Mouse (Mus musculus): ENCODE results near the gene Ankfn1. TPM values are rescaled to one million over a fixed set of nuclear protein-coding genes. Genes with fewer than 3 reads are reported as not detected.
A peak's percentile ranks its signal among the peaks of the same experiment; 100 is the strongest.

Ankfn1 gene
- polyA plus RNA-seq, 1 experiment from 2014 or later, result 0.52 TPM

GRCm38 (mm10) chr11:89388851-89389250 lies 388.6 kb downstream of the Ankfn1 start:
- no peak overlapping the region for H3K4me3 ChIP-seq
- no peak overlapping the region for H3K27ac ChIP-seq
- no peaks in the 10 kb centered on the region for H3K36me3 ChIP-seq
- 72% methylated on average over 2 of the region's 2 CpGs for WGBS
- no peak overlapping the region for H3K4me2 ChIP-seq (replicated peaks)
- H3K4me1 ChIP-seq, result peaks cover 3% of the 10 kb centered on the region
- H3K9ac ChIP-seq, result no peak overlapping the region
- no peak for ATAC-seq (ENCODE audit: low FRiP score, low read depth)
- no peaks in the 10 kb centered on the region for H3K27me3 ChIP-seq
- H3K9me3 ChIP-seq, result no peaks in the 10 kb centered on the region

GRCm38 (mm10) chr11:89382634-89383009 lies 394.8 kb downstream of the Ankfn1 start:
- H3K4me2 ChIP-seq (replicated peaks), result peak overlapping the region; percentile 10
- peaks cover 26% of the 10 kb centered on the region for H3K4me1 ChIP-seq
- H3K27ac ChIP-seq, result peak overlapping the region; percentile 85
- 36% methylated on average over 2 of the region's 2 CpGs for WGBS
- no peak overlapping the region for H3K9ac ChIP-seq
- H3K27me3 ChIP-seq, result no peaks in the 10 kb centered on the region
- peak; percentile 57 for ATAC-seq (ENCODE audit: low FRiP score, low read depth)
- H3K4me3 ChIP-seq, result no peak overlapping the region
- H3K9me3 ChIP-seq, result no peaks in the 10 kb centered on the region
- no peaks in the 10 kb centered on the region for H3K36me3 ChIP-seq

- no peak overlapping the region for H3K4me3 ChIP-seq
Measured at GRCm38 (mm10) chr11:89381782-89382633, 395.4 kb downstream of the Ankfn1 start.

GRCm38 (mm10) chr11:89370941-89371340 lies 406.5 kb downstream of the Ankfn1 start:
- Histone ChIP-seq H3K36me3 (no peaks in the 10 kb centered on the region), H3K9me3 (no peaks in the 10 kb centered on the region), H3K27me3 (peaks cover 12% of the 10 kb centered on the region), H3K9ac (no peak overlapping the region), H3K4me2 (replicated peaks) (no peak overlapping the region), H3K4me3 (no peak overlapping the region), H3K4me1 (peaks cover 34% of the 10 kb centered on the region), H3K27ac (no peak overlapping the region)
- no peak for ATAC-seq (ENCODE audit: low FRiP score, low read depth)
- 57% methylated on average over 14 of the region's 14 CpGs for WGBS

More at GRCm38 (mm10) chr11:89381782-89382633, 395.4 kb downstream of the Ankfn1 start:
- peak overlapping the region; percentile 85 for H3K27ac ChIP-seq
- peak; percentile 83 for ATAC-seq (ENCODE audit: low FRiP score, low read depth)
- peak overlapping the region; percentile 10 for H3K4me2 ChIP-seq (replicated peaks)
- peaks cover 26% of the 10 kb centered on the region for H3K4me1 ChIP-seq
- no peaks in the 10 kb centered on the region for H3K36me3 ChIP-seq
- no peaks in the 10 kb centered on the region for H3K27me3 ChIP-seq
- 11% methylated on average over 8 of the region's 8 CpGs for WGBS
- no peaks in the 10 kb centered on the region for H3K9me3 ChIP-seq
- H3K9ac ChIP-seq, result no peak overlapping the region

GRCm38 (mm10) chr11:89370373-89370772 lies 407.1 kb downstream of the Ankfn1 start:
- Histone ChIP-seq H3K4me3 (no peak overlapping the region), H3K27ac (no peak overlapping the region), H3K9ac (no peak overlapping the region), H3K27me3 (peaks cover 12% of the 10 kb centered on the region), H3K4me1 (peaks cover 36% of the 10 kb centered on the region), H3K9me3 (no peaks in the 10 kb centered on the region), H3K36me3 (no peaks in the 10 kb centered on the region), H3K4me2 (replicated peaks) (no peak overlapping the region)
- ATAC-seq (ENCODE audit: low FRiP score, low read depth), result no peak
- 86% methylated on average over 7 of the region's 7 CpGs for WGBS

GRCm38 (mm10) chr11:89363981-89364380 lies 413.5 kb downstream of the Ankfn1 start:
- no peak overlapping the region for H3K4me3 ChIP-seq
- peaks cover 12% of the 10 kb centered on the region for H3K27me3 ChIP-seq
- peaks cover 7% of the 10 kb centered on the region for H3K4me1 ChIP-seq
- no peak overlapping the region for H3K4me2 ChIP-seq (replicated peaks)
- WGBS, result 84% methylated on average over 3 of the region's 3 CpGs
- no peak overlapping the region for H3K27ac ChIP-seq
- H3K9me3 ChIP-seq, result no peaks in the 10 kb centered on the region
- H3K9ac ChIP-seq, result no peak overlapping the region
- ATAC-seq (ENCODE audit: low FRiP score, low read depth), result no peak
- no peaks in the 10 kb centered on the region for H3K36me3 ChIP-seq

GRCm38 (mm10) chr11:89360895-89361294 lies 416.6 kb downstream of the Ankfn1 start:
- Histone ChIP-seq H3K27me3 (no peaks in the 10 kb centered on the region; the same call in 1 of the 2 replicates), H3K9me3 (no peaks in the 10 kb centered on the region), H3K36me3 (no peaks in the 10 kb centered on the region), H3K4me1 (peaks cover 17% of the 10 kb centered on the region), H3K9ac (no peak overlapping the region), H3K27ac (no peak overlapping the region), H3K4me2 (replicated peaks) (no peak overlapping the region), H3K4me3 (no peak overlapping the region)
- 92% methylated on average over 3 of the region's 3 CpGs for WGBS
- ATAC-seq (ENCODE audit: low FRiP score, low read depth), result no peak

- no peak overlapping the region for H3K4me2 ChIP-seq (replicated peaks)
- peak overlapping the region; percentile 33; the same call in 1 of the 2 replicates for H3K27ac ChIP-seq
- no peaks in the 10 kb centered on the region for H3K27me3 ChIP-seq
- no peak overlapping the region for H3K9ac ChIP-seq
- 62% methylated on average over 5 of the region's 5 CpGs for WGBS
- no peaks in the 10 kb centered on the region for H3K36me3 ChIP-seq
- H3K4me1 ChIP-seq, result peaks cover 21% of the 10 kb centered on the region
- peak; percentile 61 for ATAC-seq (ENCODE audit: low FRiP score, low read depth)
- no peak overlapping the region for H3K4me3 ChIP-seq
- no peaks in the 10 kb centered on the region for H3K9me3 ChIP-seq
Measured at GRCm38 (mm10) chr11:89358546-89358945, 418.9 kb downstream of the Ankfn1 start.

- 74% methylated on average over 2 of the region's 2 CpGs for WGBS
- ATAC-seq (ENCODE audit: low FRiP score, low read depth), result no peak
- no peak overlapping the region for H3K27ac ChIP-seq
- no peaks in the 10 kb centered on the region for H3K36me3 ChIP-seq
- H3K27me3 ChIP-seq, result no peaks in the 10 kb centered on the region
- H3K9ac ChIP-seq, result no peak overlapping the region
- H3K4me1 ChIP-seq, result peaks cover 21% of the 10 kb centered on the region
- no peak overlapping the region for H3K4me2 ChIP-seq (replicated peaks)
- no peak overlapping the region for H3K4me3 ChIP-seq
- H3K9me3 ChIP-seq, result no peaks in the 10 kb centered on the region
Measured at GRCm38 (mm10) chr11:89356479-89356878, 421.0 kb downstream of the Ankfn1 start.

GRCm38 (mm10) chr11:89356018-89356417 lies 421.4 kb downstream of the Ankfn1 start:
- Histone ChIP-seq H3K36me3 (no peaks in the 10 kb centered on the region), H3K4me2 (replicated peaks) (no peak overlapping the region), H3K27me3 (no peaks in the 10 kb centered on the region), H3K9me3 (no peaks in the 10 kb centered on the region), H3K27ac (no peak overlapping the region), H3K9ac (no peak overlapping the region), H3K4me3 (no peak overlapping the region), H3K4me1 (peaks cover 21% of the 10 kb centered on the region)
- no peak for ATAC-seq (ENCODE audit: low FRiP score, low read depth)
- 61% methylated on average over 5 of the region's 5 CpGs for WGBS

GRCm38 (mm10) chr11:89340238-89340637 lies 437.2 kb downstream of the Ankfn1 start:
- Histone ChIP-seq H3K27ac (no peak overlapping the region; the same call in 1 of the 2 replicates), H3K4me1 (peaks cover 12% of the 10 kb centered on the region), H3K4me2 (replicated peaks) (no peak overlapping the region), H3K9me3 (0 out of 2 replicates have a peak, but pooled peaks cover 4% of the 10 kb centered on the region), H3K36me3 (no peaks in the 10 kb centered on the region), H3K9ac (no peak overlapping the region), H3K27me3 (no peaks in the 10 kb centered on the region; the same call in 1 of the 2 replicates), H3K4me3 (no peak overlapping the region)
- no peak for ATAC-seq (ENCODE audit: low FRiP score, low read depth)
- WGBS, result 22% methylated on average over 12 of the region's 12 CpGs
